9 mouse cellular contexts compared by ENCODE assay signal in genomic region chr12:53254160-53254480, GRCm38 (mm10). TPM values are rescaled to one million over a fixed set of nuclear protein-coding genes. Genes with fewer than 3 reads are reported as not detected.
DNase-seq lines count a peak whose midpoint lies in the region; ATAC-seq and TF ChIP-seq lines count a peak whose summit lies in the region.
"Had no signal": no experiment of that assay in that cellular context is flagged by ENCODE, and none has a peak within 500 bp of the region (broad histone marks: within the 10 kb centered on the region; RNA-seq: fewer than 3 reads in every experiment).

No protein-coding gene starts in this region.

- no peak for DNase-seq in kidney, postnatal 0 days (ENCODE audit: low spot score)
- no peak for DNase-seq in kidney, postnatal 36 days
- no peak for DNase-seq in forebrain, embryonic 11.5 days (ENCODE audit: low spot score)
- DNase-seq in limb, embryonic 10.5 days (ENCODE audit: low spot score), result no peak
- no peak for DNase-seq in adrenal gland, postnatal 25 days

- no peak overlapping the region for H3K27ac ChIP-seq in kidney, postnatal 0 days
- H3K27ac ChIP-seq in forebrain, embryonic 11.5 days (ENCODE audit: low read depth, low read length), result peak overlapping the region; percentile 99; the same call in 1 of the 2 replicates
- H3K27ac ChIP-seq in limb, embryonic 10.5 days, result peak overlapping the region; percentile 98; the same call in 1 of the 2 replicates
- H3K27ac ChIP-seq in neural tube, embryonic 12.5 days, result no peak overlapping the region

- no peak for ATAC-seq in kidney, postnatal 0 days (replicated peaks; ENCODE audit: low FRiP score, low read depth)
- no peak for ATAC-seq in forebrain, embryonic 11.5 days (replicated peaks; ENCODE audit: low FRiP score)
- no peak for ATAC-seq in neural tube, embryonic 12.5 days (ENCODE audit: low FRiP score, low read depth)
- no peak for ATAC-seq in inflammation-experienced regulatory T-cells, adult 6 months
- no peak for ATAC-seq in frontal cortex, adult (ENCODE audit: low TSS enrichment)

- WGBS in kidney, postnatal 0 days, result 14% methylated on average over 6 of the region's 6 CpGs
- under 1% methylated on average over 6 of the region's 6 CpGs for WGBS in forebrain, embryonic 11.5 days
- WGBS in limb, embryonic 10.5 days, result 2% methylated on average over 6 of the region's 6 CpGs
- 2% methylated on average over 6 of the region's 6 CpGs for WGBS in neural tube, embryonic 12.5 days

- no peak overlapping the region for H3K9ac ChIP-seq in kidney, postnatal 0 days (ENCODE audit: low read depth, low read length)
- H3K9ac ChIP-seq in forebrain, embryonic 11.5 days (ENCODE audit: low read length), result peak overlapping the region; percentile 99; the same call in 1 of the 2 replicates
- H3K9ac ChIP-seq in neural tube, embryonic 12.5 days, result peak overlapping the region; percentile 99

- peak overlapping the region; percentile 80; the same call in 1 of the 2 replicates for H3K4me3 ChIP-seq in kidney, postnatal 0 days (replicated peaks; ENCODE audit: low read depth, low read length)
- peak overlapping the region; percentile 85 for H3K4me3 ChIP-seq in forebrain, embryonic 11.5 days (ENCODE audit: low read depth, low read length)
- peak overlapping the region; percentile 80 for H3K4me3 ChIP-seq in limb, embryonic 10.5 days
- peak overlapping the region; percentile 85 for H3K4me3 ChIP-seq in neural tube, embryonic 12.5 days

- peaks cover 17% of the 10 kb centered on the region for H3K27me3 ChIP-seq in kidney, postnatal 0 days (ENCODE audit: insufficient read depth, low read length)
- H3K27me3 ChIP-seq in forebrain, embryonic 11.5 days (ENCODE audit: control insufficient read depth, insufficient read depth, low read length), result no peaks in the 10 kb centered on the region
- peaks cover 47% of the 10 kb centered on the region for H3K27me3 ChIP-seq in limb, embryonic 10.5 days (ENCODE audit: low read depth, poor library complexity, severe bottlenecking)
- no peaks in the 10 kb centered on the region for H3K27me3 ChIP-seq in neural tube, embryonic 12.5 days (replicated peaks)

- no peak for TF ChIP-seq CTCF in kidney, postnatal 0 days (IDR thresholded peaks at IDR 0.05; ENCODE audit: low read depth)

- H3K36me3 ChIP-seq in kidney, postnatal 0 days (ENCODE audit: insufficient read depth, low read length), result no peaks in the 10 kb centered on the region
- no peaks in the 10 kb centered on the region for H3K36me3 ChIP-seq in forebrain, embryonic 11.5 days (ENCODE audit: control insufficient read depth, insufficient read depth, low read length)
- H3K36me3 ChIP-seq in limb, embryonic 10.5 days, result no peaks in the 10 kb centered on the region
- H3K36me3 ChIP-seq in neural tube, embryonic 12.5 days, result no peaks in the 10 kb centered on the region

- H3K9me3 ChIP-seq in kidney, postnatal 0 days (replicated peaks; ENCODE audit: low read length), result no peaks in the 10 kb centered on the region
- no peaks in the 10 kb centered on the region for H3K9me3 ChIP-seq in forebrain, embryonic 11.5 days (ENCODE audit: control insufficient read depth, low read length)
- H3K9me3 ChIP-seq in limb, embryonic 10.5 days (replicated peaks), result no peaks in the 10 kb centered on the region
- no peaks in the 10 kb centered on the region for H3K9me3 ChIP-seq in neural tube, embryonic 12.5 days
- H3K9me3 ChIP-seq: megakaryocyte, embryonic 14.5 days had no signal

- H3K4me2 ChIP-seq in kidney, postnatal 0 days (ENCODE audit: low read length), result peak overlapping the region; percentile 96
- peak overlapping the region; percentile 54 for H3K4me2 ChIP-seq in forebrain, embryonic 11.5 days (ENCODE audit: low read depth, low read length, severe bottlenecking)
- H3K4me2 ChIP-seq in neural tube, embryonic 12.5 days (replicated peaks), result peak overlapping the region; percentile 58

- no peaks in the 10 kb centered on the region for H3K4me1 ChIP-seq in kidney, postnatal 0 days (replicated peaks; ENCODE audit: insufficient read depth, low read length)
- peaks cover 10% of the 10 kb centered on the region; the same call in 1 of the 2 replicates for H3K4me1 ChIP-seq in forebrain, embryonic 11.5 days (replicated peaks; ENCODE audit: control insufficient read depth, insufficient read depth, low read length)
- H3K4me1 ChIP-seq in limb, embryonic 10.5 days, result peaks cover 19% of the 10 kb centered on the region
- H3K4me1 ChIP-seq in neural tube, embryonic 12.5 days, result peaks cover 31% of the 10 kb centered on the region

RNA-seq across cellular contexts. Expression of gene Npas3, which starts 5.6 kb away (rescaled TPM):
- polyA plus RNA-seq in kidney, postnatal 0 days (2015; fragmentation: Nextera tagmentation; extraction: Ambion mirVana), result 1.2 and 2.1 TPM in 2 replicates
- 20.8 and 22.5 TPM in 2 replicates for polyA plus RNA-seq in forebrain, embryonic 11.5 days (2014; fragmentation: Nextera tagmentation; extraction: Ambion mirVana)
- polyA plus RNA-seq in limb, embryonic 10.5 days (2016; fragmentation: Nextera tagmentation; extraction: Ambion mirVana), result 0.90 and 0.91 TPM in 2 replicates
- 20.0 and 21.4 TPM in 2 replicates for polyA plus RNA-seq in neural tube, embryonic 12.5 days (2016; fragmentation: Nextera tagmentation; extraction: Ambion mirVana)
- total RNA-seq in adrenal gland, postnatal 25 days (2021), result 2.7 and 3.0 TPM in 2 replicates
- polyA plus RNA-seq in inflammation-experienced regulatory T-cells, adult 6 months (2017; shearing (Covaris generic)), result under 1 TPM in 1 of 3 experiments, not detected in 2; 0.09 TPM

Comparison
In these comparisons a context has a peak if more than half of its experiments do, and no peak if none do; other contexts are left out.
1. H3K27ac ChIP-seq: peak in forebrain, embryonic 11.5 days (single experiment) and limb, embryonic 10.5 days (single experiment); none in kidney, postnatal 0 days (single experiment) and neural tube, embryonic 12.5 days (single experiment).
2. Peak in every context shown above with its lines, with median percentiles within 50 percentile points of each other: H3K4me2 ChIP-seq and H3K4me3 ChIP-seq.